Mouse (Mus musculus) thymus, postnatal 0 days (tissue): ENCODE measurements at regions not wholly inside any gene's neighbourhood (a gene's known extent, or its start where the extent isn't known, plus 50 kb on each side); places are given as distances from the start of the nearest gene placed in this dataset.

ENCODE experiments used
- DNase-seq: peaks from one replicate; pipeline ENCODE4 v3.0.0-alpha.2; 2015; ENCODE audit warnings: low spot score

DNA sequence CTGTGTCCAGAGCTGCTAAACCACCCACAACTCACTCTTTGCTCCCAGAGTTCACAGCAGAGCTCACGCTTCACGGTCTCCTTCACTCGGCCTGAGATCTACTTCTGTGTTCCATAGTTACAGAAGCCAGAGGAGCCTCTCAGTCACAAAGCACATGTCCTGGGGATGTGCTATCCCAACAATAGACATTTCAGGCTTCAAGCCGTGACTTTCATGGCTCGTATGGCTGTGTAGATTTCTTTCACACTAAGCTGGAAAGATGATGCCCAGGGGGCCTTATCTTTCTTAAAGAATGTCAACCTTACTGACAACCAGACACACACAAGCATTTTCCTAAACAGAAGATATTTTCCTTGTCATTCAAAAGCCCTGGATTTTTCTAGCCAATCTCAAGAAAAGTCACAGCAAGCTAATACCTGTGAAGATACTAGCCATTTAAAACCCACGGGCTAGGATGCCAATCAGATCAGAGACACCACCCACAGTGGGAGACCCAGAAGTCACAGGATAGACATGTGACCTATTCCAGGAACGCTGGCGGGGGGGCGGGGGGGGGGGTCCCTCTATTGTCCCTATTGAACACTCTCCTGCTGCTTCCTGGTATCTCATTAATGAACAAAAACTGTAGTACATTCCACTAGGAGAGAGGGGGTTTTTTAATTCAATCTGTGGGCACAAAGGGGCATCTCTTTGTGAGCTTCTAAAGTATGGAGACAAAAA lies 98.8 kb upstream of the Mapk10 start:
- no peak for DNase-seq

GRCm38 (mm10) chr5:103305716-103306447 lies 94.7 kb upstream of the Mapk10 start:
- DNase-seq = no peak

GRCm38 (mm10) chr5:103304975-103305374 lies 93.8 kb upstream of the Mapk10 start:
- no peak for DNase-seq

- DNase-seq = no peak
These were observed 91.6 kb upstream of the Mapk10 start for GRCm38 (mm10) chr5:103302744-103303143.

- no peak for DNase-seq
These were observed 90.2 kb upstream of the Mapk10 start for GRCm38 (mm10) chr5:103301303-103301702.

DNA sequence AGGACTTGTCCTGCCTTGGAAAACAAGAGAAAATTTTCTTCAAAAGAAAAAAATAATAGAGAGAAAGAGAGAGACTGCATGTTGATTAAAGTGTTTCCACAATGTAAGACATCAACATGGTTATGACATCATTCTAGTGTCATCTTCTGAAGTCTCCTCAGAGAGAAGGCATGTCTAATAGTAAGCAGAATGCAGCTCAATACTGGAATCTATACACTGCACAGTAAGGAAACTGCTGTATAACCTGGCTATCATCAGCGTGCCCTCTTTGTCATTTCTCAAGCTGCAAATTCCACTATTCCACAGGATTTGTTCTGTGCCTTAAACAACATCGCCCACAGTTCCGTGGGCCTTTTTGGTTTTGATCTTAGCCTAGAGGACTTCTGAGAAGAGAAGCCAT lies 82.8 kb upstream of the Mapk10 start:
- DNase-seq = no peak

DNA sequence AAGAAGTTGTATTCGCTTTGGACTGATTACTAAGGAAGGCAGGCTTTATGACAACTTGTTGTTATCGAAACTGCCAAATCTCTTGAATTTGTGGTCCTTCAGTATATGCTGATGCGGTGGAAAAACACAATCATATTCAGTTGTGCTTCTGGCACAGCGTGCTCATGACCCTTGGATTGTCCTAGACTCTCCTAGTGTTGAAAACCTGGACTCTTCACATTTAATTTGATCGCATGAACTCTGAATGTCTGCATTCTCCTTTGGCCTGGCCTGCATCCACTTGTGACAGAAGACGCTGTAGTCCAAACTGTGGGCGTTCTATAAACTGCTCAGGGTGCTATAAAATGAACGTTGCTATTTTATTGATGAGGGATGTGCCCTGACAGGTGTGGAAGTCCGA lies 80.6 kb upstream of the Mapk10 start:
- no peak for DNase-seq

DNA sequence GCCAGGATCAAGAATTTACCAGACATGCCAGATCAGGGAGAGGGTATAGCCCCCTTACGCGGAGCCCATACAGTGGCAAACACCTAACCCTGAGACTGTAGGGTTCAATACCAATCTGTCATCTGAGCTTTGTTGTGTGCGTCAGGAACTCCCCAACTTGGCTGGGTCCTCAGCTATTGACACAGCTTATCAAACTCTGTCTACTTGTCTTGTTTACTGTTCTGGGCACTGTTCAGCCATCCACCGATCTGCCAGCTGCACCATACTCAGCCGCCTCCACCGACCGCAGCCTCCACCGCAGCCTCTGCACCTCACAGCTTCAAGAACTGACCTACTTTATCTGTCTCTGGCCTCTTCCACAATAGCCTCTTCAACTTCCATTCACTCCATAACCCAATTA lies 80.1 kb upstream of the Mapk10 start:
- no peak for DNase-seq

DNA sequence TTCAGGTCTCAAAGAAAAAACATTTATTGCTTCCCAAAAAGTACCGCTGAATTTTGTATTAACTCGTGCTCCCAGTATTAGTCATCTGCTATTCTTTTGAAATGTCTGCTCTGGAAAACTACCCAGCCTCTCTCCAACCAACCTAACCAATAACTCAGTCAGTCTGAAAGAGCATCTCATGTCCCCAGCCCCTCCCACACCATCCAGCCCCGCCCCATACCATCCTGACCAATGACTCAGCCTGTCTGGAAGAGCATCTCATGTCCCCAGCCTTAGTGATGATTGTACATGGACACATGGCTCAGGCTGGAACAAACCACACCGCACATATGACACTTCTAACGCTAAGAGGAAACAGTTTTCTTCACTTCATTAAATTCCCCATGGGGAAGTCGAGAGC lies 58.1 kb upstream of the Mapk10 start:
- no peak for DNase-seq

GRCm38 (mm10) chr5:103264903-103265302 lies 53.8 kb upstream of the Mapk10 start:
- no peak for DNase-seq

DNA sequence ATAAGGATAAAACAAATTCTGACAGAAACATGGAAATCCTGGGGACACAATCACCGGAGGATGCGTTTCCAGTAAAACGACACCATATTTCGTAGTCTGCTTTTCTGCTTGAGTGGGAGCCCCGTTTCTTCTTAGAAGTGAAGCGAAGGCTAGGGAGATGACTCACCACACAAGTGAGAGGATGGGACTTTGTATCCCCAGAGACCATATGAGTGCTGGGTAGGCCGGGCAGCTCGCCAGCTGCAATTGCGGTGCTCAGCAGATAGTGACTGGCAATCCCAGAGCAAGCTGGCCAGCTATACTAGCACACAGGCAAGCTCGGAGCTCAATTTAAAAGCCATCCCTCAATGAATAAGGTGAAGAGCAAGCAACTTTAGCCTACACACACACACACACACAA lies 50.3 kb upstream of the Mapk10 start:
- DNase-seq = no peak
